Mouse (Mus musculus) kidney, adult 2 months (tissue): Measurements from ENCODE around the gene Fam234a.

ENCODE experiments used
- CTCF ChIP-seq: fragments of 200-500 bp; conservative IDR thresholded peaks from 2 replicates; pipeline ENCODE4 v1.5.1; 2011; ENCODE audit warnings: low read depth, mild to moderate bottlenecking, control low read depth, low read length, moderate library complexity, mixed read lengths; ENCODE audit not compliant: insufficient read depth, insufficient read length
- POLR2A ChIP-seq: fragments of 200-500 bp; IDR thresholded peaks from one replicate; pipeline ENCODE4 v1.6.1; 2011; ENCODE audit warnings: low read depth, low read length, control low read depth

- no peak for TF ChIP-seq POLR2A
- TF ChIP-seq CTCF = no peak
Measured at GRCm38 (mm10) chr17:26234386-26234785, 9.7 kb downstream of the Fam234a start.
